Mouse (Mus musculus) kidney, postnatal 10 days (tissue): Measurements from ENCODE around the gene Btc.

Experiments used
- DNase-seq: peaks from one replicate; pipeline ENCODE4 v3.0.0; 2021; ENCODE audit warnings: mixed read lengths

Btc gene

DNA sequence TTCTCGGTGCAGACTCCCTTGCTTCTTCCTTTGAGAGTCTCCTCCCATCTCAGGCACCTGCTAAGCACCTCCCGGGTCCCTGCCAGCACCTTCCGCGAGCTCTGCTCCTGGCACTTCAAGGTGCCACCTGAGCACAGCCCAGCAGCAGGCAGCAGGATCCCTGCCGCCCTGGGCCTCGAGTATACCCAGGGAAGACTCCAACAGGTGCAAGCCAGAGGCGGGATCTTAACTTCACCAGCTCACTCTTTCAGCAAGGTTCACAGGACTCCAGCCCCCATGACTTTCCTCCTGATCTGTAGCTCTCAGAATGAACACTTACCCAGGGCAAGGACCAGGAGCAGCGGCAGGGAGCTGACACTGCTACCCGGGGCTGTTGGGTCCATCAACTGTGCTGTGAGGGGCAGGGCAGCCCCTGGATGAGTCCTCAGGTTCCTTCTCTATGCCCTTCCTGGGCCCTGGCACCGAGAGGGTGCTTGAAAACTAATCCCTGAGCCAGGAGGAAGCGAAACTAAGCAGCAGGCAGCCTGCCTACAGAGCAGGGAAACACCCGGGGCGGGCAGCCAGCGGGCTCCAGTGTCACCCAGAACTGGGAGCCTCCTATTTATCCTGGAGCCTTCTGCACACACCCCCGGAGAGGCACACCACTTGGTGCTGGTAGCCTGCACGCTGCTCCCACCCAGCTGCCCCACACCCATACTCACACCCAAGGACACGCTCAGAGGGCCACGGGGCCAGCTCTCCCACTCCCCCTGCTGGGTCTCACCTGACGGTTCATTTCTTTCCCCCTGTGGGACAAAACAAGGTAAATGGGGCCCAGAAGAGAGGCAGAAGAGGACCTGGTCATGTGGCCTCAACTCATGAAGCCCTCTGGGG, at the start of gene Btc:
Gene Btc (minus strand): TSS at position 656 of the 873 bp plus-strand sequence.
- DNase-seq, result peak; percentile 72

DNA sequence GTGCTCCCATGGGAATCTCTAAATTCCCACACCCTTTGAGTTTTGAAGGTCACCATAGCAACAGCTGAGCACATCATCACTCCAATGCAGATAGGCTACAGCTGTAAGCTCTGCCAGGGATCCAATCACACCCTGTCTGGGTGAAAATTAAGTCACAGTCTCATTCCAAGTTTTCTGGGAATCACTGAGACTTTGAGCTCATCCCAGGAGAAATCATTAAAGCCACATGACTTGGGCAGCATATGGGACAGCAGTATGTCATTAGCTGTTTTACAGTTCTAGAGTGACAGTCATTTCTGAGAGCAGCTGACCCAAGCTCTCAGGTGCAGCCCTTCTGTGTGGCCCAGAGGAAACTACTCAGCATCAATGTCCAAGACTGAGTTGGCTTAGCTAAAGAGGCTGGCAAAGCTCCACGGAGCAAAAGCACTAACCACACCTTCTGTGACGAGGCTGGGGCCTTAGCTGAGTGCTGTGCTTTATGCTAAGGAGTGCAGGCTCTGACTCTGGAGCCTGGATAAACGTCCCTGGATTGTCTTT, 42.3 kb upstream of the Btc start:
- no peak for DNase-seq

DNA sequence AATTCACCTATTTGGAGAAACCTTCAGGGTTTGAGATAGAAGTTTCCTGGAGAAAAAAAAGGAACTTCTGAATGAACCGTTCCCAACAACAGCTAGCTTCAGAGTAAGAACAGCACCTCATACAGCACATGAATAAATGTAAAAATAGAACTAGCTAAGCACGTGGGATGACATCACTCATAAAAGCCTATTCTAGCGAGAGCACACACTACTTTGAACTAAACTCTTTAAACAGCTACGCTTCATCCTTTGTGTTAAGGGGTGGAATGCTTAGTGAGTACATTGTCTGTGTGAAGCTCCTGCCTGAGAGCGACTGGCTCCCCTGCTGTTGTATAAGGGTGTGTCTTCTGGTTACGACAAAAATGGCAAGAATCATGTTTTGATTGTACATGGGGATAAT, 33.8 kb upstream of the Btc start:
- DNase-seq, result no peak

DNA sequence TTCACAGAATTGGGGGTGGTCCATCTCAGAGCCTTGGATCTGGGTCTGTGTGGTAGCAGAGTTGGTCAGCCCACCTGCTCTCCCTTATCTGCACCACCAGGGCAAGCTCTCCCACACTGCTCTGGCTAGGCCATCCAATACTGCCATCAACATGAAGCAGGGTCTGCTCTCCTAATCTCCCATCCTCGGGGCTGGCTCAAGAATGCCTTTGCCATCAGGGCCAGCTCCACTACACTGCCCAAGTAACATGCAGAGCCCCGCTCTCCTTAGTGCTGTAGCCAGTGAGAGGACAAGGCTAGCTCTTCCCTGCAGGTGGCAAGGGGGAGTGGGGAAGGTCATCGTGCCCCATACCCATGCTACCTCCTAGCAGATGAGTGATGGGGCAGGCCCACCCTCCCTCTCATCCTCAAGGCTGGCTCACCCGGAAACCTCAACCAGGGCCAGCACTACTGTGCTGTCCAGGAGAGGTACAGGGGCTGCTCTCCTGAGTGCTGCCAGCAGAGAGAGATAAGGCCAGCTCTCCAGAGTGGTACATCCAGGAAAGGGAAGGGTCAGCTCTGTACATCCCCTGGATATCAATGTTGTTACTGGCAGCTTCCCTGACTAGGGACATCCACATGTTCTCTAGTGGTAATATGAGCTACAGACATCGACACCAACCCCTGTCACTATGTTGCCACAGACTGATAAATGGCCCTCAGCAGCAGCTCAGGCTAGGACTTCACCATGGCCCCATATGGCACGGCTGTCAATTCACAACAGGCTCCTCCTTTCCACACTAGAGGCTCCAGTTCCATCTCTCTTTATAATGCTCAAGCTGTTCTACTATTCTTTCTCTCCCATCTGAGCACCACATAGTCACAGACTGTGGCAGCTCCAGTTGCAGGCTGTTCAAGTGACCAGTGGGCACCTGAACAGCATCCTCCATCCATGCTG, 32.2 kb upstream of the Btc start:
- DNase-seq, result no peak

DNA sequence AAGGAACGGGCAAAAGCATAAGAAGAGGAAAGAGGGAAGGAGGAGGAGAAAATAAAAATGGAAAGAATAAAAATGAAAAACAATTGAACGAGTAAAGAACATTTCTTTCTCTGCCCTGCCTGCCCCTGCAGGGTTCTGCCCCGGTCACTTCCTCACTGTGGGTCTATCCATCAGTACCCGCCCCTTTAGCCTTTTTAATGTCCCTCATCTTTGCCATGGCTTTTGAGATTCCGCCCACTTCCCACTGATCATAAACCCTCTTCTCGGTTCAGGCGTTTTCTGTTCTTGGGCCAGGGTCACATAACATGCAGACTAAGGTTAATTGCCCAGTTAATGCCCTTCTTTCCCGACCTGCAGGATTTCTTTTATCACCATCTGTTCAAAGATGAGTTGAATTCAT, 25.8 kb upstream of the Btc start:
- no peak for DNase-seq

DNA sequence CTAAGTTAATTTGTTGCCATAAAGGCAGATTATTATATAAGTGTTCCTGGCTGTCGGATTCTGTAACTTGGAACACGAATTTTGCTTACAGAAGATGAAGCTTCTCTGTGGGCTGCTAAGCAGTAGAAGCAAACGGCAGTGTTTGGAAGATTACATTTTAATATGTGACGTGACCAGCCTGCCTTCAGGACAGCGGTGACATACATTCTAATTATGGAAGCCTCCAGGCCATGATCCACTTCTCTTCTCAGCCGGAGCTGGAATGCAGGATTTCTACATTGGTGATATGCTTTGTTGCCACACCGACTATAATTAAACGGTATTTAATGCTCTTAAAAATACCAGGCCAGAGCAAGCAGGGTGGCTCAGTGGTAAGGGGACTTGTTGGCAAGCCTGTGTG, 11.0 kb upstream of the Btc start:
- no peak for DNase-seq

DNA sequence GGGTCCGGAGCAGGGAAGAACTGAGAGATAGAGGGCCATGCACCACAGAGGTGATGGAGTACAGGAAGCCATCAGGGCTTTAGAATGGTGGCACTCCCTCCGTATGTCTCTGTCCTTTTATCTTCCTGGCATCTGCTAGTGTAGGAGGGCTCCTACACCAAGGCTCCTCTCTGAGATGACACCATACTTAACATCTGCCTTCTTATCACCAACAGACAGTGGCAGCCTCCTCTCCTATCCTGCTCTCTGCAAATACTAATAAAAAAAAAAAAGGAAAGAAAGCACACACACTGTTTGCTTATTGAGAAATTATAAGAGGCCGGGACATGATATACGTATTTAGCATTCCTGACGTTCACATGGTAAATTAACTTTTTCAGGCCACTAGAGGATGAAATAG, 1.5 kb upstream of the Btc start:
- no peak for DNase-seq

DNA sequence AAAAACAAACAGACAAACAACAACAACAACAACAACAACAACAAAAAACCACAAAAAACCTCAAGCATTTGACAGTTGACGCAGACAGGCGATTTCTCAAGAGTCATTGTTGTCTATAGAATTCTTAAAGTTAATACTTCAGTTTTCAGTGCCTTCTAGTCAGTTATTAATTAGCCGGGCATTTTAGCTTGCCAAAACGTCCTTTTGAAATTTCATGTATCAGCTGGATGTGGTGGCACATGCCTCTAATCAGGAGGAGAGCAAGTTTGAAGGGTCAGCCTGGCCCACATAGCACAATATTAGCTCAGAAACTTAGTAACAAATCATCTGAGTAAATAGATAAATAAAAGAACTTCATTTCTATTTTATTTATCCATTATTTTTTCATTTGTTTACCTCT, 487 bp upstream of the Btc start:
- peak; percentile 6 for DNase-seq

DNA sequence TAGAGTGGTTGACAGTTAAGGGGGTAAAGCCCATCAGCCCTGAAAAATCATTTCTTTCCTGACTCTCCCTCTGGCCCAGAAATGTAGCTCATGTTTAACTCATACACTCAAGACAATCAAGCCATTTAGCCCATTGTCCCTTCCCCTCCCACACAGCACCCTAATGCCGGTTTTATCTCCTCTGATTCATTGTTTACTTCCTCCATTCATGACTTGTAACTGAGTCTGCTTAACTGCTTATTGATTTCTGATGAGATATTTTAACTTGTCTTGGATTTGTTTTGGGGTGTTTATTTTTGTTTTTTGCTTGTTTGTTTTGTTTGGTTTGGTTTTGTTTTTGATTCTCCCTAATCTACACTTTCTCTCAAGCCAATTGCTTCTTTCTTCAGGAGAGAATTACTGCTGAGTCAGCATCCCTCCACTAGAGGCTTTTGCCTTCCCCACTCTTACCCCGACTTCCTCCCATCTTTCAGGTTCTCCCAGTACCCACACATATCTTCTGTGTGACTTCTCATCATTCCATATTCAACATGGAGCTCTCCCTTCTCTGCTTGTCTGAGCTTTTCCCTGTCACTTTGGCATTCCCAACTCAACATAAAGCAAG, 2.2 kb downstream of the Btc start:
- no peak for DNase-seq

DNA sequence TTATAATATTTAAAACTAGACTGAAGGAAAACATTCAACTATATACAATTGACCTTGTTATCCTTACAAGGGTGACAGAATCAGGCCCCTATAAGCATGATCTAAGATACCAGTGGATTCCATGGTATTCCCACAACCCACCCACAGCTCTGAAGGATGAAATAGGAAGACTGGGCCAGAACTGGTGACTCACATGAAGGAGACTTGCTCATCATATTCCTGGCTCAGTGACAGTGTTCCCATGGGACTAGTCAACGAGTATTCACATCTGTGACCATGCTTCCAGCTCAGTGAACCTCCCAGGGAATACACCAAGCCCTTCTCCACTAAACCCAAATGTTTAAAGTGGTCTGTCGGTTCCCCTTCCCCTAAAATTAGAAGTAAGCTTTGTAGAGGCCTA, 27.3 kb downstream of the Btc start:
- no peak for DNase-seq

DNA sequence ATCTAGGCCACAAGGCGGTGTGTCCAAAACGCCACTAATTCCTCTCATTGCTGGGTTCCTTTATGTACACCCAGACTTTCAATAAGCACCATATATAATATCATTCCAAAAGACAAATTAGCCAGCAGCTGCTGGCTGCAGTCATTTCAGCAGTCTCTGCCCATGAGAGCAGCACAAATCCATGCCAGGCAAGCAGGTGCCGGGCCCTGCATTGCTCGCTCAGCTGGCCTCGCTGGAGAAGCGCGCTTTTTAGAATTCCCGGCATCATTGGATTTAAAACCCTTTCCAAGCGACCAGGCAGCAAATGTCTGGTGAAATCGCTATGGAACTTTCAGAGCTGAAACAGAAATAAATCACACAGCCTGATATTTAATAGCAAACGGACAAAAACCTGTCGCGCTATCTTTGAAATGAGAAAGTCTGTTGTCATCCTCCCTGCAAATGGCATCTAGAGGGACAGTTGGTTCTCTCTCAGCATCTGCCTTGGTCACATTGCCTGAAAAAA, 34.7 kb downstream of the Btc start:
- DNase-seq, result no peak

DNA sequence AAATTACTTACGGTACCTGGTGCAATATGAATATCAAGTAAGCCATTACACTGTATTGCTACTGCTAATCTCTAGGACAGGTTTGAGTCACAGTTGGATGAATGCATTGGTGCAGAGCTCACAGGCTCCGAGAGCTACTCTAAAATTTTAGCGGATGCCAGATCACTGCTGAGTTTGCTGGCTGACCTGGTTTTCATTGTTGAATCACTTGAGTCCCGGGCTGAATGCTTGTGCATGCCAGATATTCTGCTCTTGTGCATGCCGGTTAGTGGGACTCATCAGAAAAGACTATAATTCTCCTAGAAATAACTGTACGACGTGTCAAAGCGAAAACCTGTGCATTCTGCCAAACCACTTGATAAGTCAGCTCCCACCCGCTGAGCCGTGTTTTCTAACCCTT, 35.9 kb downstream of the Btc start:
- DNase-seq, result no peak

DNA sequence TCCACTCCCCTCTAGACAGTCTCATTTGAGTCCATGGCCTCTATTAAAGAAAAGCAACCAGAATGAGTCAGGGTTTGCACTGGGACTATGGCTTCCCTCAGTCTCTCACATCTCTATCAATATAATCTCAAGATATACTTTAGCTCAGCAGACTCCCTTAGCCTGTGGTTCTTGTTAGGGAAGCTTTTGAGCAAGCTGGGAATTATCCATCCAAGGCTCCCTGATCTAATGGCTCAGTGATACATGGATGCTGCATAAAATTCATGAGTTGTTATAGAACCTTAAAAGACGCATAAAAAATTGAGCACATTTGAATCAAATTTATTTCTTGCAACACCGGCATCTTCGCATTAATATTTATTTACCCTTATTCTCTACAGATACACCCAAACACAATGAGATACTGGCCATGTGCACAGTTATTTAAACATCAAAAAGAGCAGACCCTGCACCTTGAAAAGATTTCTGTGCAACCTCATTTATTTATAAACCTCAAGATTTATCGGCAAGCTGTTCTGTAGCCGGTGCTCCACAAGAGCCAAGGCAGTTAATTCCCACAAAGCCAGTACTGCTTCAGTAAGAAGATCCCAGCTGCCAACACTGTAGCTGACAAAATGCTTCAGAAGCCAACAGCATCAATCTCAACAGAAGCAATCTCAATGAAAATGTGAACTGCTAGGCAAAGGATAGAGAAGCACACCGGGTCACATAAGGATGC, 39.4 kb downstream of the Btc start:
- no peak for DNase-seq

DNA sequence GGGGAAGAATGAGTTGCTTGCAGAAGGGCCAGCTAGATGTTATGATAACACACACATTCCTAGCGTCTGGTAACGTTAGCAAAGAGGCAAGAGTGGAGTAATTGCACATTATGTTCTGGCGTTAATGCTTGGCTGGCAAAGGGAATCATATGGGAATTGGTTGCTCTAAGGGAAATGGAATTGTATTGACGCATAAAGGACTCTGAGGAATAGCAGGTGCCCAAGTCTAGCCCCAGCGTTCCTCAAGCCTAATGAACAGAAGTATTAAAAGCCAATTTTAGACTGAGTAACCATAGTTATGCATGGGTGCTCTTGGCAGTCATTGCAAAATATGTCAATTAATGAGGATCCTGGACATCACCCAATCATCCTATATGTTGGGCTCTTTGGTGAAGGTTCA, 50.1 kb downstream of the Btc start:
- DNase-seq, result no peak

DNA sequence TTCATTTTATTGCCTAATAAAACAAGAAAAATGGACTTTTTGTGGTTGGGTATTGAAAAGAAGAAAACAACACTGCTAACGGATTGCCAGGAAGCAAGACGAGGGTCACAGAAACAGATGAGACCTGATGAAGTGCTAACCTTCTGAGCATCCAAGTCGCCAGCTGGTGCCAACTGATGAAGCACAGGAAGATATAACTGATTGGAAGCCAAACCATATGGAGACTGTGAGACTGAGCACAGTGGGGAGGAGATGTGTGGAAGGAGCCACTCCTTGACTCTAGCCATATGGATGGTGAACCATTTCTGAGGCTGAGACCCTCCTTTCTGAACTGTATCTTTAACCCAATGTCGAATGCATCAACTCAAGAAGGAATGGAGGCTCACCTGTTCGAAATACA, 57.1 kb downstream of the Btc start:
- DNase-seq, result no peak

DNA sequence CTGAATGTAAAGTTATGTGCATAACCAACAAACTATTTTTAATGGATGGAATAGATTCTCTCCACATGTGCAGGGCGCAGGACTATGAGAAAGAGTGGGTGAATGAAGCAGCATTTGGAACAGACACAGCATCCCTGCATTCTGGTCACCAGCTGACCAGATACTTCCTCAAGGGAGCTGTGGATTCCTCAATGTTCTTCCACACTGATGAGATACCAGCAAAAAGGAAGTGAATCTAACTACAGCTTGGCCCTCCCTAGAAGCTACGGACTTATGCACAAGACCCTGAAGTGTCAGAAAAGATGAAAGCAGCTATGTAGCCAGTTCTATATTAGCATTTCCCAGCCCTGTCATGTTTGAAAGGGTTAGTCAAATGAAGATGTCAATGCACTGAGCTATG, 57.7 kb downstream of the Btc start:
- no peak for DNase-seq

DNA sequence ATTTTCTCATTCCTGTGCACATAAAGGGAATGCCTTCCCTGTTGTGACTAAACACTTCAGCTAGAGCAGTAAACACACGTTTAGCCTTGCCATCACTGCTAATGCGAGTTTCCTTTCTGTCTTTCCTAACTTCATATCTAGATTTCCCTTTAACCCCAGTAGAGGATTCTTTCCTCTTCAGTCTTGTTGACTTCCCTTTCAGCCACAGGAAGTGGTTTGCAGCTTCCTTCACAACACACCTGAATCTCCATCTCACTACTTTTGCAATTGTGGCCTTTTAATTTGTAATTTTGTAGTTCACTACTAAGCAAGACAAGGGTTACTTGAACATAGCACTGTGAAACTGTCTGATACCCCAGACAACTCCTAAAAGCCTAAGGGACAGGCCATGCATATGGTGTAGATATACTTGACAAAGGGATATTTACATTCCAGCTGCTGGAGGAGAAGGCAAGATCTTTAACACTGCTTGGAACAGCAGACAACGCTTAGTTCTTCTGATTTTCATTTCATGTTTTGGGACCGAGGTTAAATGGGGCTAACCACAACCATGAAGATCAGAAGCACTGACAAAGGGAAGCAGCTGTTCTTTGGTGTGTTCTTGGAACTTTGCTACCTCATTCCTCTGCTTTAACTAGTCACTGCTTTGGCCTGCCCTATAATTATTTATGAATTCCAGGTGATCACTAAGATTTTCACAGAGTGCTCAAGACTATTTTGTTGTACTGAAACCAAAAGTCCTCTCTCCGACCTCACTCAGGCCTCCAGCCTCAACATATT, 60.6 kb downstream of the Btc start:
- DNase-seq, result no peak

DNA sequence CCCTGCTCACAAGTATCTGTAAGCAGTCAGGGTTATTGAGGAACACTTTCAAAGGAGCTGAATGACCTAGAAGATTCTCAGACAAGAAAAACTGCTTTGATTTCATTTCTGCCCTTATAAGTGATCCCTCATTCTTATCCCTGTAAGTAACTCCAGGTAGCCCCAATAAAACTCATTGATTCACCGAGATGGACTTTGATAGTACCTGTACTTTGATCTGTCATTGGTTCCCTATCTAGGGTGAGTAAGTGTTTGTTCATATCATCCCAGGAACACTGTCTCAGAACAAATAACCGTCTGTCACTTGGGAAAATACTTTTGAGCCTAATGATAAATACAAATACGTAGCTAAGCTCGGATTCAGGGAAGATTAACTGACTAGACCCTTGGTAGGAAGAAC, 68.6 kb downstream of the Btc start:
- DNase-seq, result no peak

DNA sequence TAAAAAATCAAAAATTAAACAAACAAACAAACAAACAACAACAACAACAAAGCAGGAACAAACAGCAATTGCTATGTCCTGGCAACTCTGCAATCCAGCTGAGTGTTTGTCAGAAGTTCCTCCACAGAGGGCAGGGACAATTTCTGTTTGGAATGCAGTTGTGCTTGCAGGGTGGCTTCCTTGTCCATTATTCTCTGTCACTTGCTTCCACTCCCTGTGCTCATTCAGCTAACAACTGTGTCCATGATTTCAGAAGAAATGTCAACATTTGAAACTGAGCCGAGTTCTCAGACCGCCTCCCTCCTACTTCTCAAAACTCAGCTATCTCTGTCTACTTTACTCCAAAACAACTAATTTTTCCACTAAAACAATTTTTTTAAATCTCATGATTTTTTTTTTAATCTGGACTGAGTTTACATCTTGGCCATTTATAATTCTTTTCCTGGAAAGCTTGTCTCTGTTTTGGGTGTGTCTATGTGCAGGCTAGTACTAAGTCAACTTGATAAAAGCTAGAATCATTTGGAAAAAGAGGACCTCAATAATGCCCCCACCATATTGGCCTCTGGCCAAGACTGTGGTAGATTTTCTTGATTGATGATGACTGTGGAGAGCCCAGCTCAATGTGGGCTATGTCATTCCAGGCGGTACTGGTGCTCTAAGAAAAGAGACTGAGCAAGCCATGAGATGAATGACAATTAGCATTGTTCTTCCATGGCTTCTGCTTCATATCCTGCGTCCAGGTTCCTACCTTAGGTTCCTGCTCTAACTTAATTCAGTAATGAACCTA, 70.5 kb downstream of the Btc start:
- DNase-seq, result no peak

DNA sequence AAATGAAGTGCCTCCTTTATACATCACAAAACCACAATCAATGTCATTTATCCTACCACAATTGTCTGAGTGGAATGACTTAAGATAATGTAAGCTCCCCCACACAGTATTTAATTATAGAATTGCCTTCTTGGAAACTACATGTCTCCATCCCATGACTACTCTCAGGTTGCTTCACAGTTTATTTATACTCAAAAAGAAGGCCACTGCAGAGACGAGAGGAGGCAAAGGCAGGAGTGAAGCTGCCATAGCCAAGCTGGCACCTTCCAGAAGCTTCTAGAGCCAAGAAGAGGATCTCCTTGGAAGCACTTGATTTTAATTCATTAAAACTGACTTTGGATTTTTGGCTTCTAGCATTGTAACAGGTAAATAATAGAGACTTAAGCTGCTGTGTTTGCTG, 81.0 kb downstream of the Btc start:
- no peak for DNase-seq

DNA sequence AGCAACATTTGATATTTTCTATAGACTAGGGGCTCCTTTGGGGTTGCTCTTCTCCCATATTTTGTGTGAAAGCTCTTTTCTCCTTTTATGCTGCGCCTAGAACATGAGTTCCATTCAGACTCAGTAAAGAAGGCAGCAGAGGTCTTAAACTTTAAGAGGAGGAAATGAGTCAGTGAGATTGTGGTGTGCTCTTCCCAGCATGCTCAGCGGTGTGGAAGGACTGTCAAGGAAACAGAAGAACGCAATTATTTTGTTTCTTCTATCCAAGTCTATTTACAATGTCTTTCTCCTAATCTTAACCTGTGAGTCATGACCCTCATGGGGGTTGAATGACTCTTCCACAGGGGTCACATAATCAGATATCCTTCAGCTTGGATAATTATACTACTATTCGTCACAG, 82.4 kb downstream of the Btc start:
- DNase-seq, result no peak
